Mouse (Mus musculus) testis, adult 2 months (tissue): ENCODE measurements around the gene Nfyb.

Experiments
- CTCF ChIP-seq: fragments of 200-500 bp; IDR thresholded peaks from 2 replicates; pipeline ENCODE4 v1.5.1; 2012; ENCODE audit warnings: low read depth, mild to moderate bottlenecking, inconsistent platforms, low read length, moderate library complexity; ENCODE audit not compliant: control insufficient read depth, insufficient read depth, insufficient replicate concordance
- POLR2A ChIP-seq: fragments of 200-500 bp; IDR thresholded peaks from 2 replicates; pipeline ENCODE4 v1.6.1; 2012; ENCODE audit warnings: low read depth, mild to moderate bottlenecking, inconsistent platforms, low read length, moderate library complexity; ENCODE audit not compliant: control insufficient read depth

DNA sequence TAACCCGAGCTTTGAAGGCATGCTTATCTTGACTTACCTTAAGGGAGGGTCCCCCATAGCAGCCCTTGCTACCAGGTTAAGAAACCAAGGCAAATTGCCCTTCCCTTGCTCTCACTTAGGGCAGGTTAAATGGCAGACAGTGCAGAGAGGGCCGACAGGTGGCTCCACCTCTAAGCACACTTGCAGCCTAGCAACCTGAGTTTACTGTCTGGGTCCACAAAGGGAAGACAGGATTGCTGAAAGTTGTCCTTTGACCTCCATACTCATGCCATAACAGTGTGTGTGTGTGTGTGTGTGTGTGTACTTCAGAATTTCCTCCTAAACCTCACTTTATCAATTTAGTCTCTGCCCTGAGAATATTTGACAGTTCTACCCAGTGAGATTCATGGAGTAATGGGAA, 18.5 kb upstream of the Nfyb start:
- TF ChIP-seq CTCF (no peak), POLR2A (no peak)
